Mouse (Mus musculus) left cerebral cortex, adult 18-20 months (tissue): ENCODE data around the gene Dmgdh. TPM values are rescaled to one million over a fixed set of nuclear protein-coding genes. Genes with fewer than 3 reads are reported as not detected.
A peak's percentile ranks its signal among the peaks of the same experiment; 100 is the strongest.

Experiments
- DNase-seq, 2 experiments: peaks; one replicate each; pipeline ENCODE4 v3.0.0; 2021 to 2022; ENCODE audit warnings: low spot score in 2 of 2, mixed read lengths in 1 of 2
- long read RNA-seq, 2 experiments: library from polyadenylated mRNA; stranded (forward); transcript quantifications; one replicate each; pipeline ENCODE4 v2.0.0; 2021
- total RNA-seq, 2 experiments: library from RNA; stranded (reverse); gene quantifications; 2 replicates each; pipeline ENCODE4 v1.2.3; 2021

Dmgdh gene
- under 1 TPM; 0.58 to 0.59 TPM for total RNA-seq
- long read RNA-seq, experiment 1, partial matches to known transcripts, result 1 of 3 reads
- long read RNA-seq, experiment 1, other reads (novel, unspliced or antisense), result 1 of 3 reads
- long read RNA-seq, experiment 2, partial matches to known transcripts, result 0 of 1 reads
- long read RNA-seq, experiment 2, other reads (novel, unspliced or antisense), result 1 of 1 reads

- no peak for DNase-seq
Measured at GRCm38 (mm10) chr13:93674131-93674561, at the start of gene Dmgdh, which contains the start of gene Bhmt2. Dmgdh (plus strand) TSS chr13:93674433. Bhmt2 (minus strand) TSS chr13:93674302.

DNA sequence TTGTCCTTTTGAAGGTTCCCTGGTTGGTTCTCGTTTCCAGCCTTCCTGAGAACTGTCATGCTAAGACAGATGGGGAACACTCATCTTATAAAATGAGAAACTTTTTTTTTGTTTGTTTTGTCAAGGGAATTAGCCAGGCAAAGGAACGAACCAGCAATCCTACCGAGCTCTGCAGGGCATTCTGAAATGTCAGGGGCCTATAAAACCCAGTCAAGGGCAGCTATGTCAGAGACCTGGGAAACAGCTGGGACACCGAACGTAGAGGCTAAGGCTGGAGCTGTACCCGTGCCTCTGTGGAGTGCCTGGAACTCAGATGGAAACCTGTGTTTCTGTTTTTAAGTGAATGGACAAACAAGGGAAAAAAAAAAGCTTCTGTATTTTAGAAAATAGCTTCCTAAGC, 45.4 kb upstream of the Dmgdh start:
- DNase-seq, result no peak

DNA sequence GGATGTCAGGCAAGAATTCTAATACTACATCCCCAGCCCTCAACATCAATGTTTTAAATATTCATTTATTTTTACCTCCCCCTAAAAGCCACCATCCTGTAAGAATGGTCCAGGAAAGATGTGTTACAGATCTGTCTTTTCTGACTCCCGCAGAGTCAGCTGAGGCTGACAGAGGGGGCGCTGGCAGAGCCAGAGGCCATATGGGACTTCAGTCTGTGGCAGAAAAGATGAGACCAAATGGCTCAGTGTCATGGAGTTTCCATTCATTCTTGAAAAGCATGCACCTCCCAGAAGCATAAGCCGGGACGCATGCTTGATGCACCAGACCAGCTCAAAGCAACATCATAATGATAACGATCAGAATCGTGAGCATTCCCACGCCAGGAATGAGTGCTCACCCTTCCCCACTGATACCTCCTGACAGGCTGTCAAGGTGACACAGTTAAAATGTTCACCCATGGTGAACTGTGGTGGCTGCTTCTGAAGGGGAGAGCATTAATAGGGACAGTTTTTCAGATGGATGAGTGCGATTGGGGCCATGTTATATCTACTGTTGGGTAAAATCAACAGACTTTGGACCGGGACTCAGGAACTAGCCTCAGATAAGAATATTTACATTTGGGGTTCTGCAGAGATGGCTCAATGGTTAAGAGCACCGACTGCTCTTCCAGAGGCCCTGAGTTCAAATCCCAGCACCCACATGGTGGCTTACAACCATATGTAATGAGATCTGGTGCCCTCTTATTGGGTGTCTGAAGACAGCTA, 43.1 kb upstream of the Dmgdh start:
- DNase-seq, result no peak

GRCm38 (mm10) chr13:93632927-93633326, 41.3 kb upstream of the Dmgdh start:
- no peak for DNase-seq

DNA sequence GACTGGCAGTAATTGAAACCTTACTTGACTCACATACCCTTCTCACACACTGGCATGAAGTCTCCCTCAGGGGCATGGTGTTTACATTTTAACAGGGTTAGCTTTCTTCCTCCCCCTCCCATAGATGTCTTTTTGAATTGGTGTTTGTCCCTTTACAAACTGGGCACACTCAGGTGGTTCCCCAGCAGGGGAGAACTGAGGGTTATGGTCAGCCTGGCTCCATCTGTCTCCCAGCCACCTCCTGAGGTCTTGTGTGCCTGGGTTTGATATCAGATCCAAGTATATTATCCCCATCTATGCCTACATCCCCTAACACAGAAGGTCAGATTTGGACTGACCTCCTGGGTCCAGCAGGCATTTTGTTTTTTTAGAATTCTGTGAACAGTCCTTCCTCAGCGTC, 37.7 kb upstream of the Dmgdh start:
- DNase-seq, result no peak

DNA sequence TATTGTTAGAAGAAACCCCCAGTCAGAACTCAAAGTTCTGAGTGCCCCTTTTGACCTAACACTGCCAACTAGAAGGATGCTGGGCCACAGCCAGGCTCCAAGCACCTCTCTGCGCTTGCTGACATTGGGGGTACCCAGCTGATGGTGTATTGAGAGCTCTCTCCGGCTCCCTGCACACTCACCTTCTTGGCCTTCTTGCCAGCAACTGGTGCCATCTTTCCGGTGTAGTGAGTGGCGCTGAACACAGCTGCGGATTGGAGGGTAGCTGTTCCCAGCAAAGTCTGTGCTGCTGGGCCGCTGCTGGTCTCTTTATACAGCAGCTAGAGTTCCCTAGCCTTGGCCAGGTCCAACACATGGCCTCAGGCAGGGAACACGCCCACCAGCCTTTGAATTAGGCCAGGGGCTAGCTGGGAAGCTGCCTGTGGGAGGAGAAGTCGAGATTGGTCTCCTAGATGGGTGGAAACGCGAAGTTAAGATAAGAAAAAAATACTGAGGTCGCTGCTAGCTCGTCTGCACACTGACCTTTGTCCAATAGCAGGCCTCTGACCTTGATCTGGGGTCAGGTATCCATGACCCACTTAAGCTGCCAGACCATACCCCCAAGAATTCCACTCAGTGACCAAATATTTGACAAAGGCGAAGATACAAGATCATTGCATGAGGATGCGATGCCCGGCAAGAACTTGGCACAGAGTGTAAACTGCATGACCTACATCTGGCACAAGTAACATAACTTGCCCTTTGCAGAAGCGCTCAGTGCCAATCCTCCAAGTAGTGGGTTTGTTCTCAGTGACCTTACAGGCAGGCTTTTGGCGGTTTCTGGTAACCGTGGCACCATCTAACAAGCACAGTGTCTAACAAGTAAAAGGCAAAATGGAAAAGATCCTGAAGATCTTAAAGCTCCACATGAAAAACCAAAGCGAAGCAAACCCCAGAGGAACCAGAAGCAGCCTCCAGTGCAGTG, 36.7 kb upstream of the Dmgdh start, which contains the start of gene Bhmt:
Gene Bhmt (minus strand): TSS at position 680 of the 964 bp plus-strand sequence.
- DNase-seq, result no peak

- DNase-seq, result no peak
Measured at GRCm38 (mm10) chr13:93639636-93640035, 34.6 kb upstream of the Dmgdh start.

DNA sequence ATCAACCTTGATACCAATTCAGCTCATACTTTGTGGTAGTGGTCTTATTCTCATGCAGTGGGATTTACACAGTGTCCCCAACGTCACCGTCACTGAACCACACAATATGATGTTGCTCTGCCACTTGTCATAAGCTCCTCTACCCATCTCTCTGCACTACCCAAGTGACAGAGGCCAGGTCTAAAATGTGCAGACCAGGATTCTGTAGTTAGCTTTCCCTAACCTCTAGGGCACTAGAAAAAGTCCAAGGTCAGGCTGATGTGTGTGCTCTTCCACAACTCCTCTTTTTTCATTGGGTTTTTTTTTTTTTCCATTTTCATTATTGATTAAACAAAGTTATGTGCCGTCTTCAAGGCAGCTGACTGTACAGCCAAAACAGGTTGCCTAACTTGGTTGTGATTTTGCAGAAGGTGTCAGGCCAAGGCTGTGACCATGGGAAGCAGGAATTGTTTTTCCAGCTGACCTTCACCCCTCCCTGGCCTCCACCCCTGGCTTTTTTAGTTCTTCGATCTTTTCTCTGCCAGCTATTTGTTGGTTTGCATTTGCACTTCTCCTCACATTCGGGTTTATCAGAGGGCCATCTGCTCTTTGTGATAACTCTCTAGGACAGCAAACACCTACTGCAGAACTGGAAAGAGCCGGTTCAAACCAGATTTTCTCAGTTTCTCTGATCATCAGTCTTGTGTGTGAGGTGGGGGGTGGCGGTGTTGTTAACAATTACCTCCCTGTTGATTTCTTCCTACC, 25.7 kb upstream of the Dmgdh start:
- no peak for DNase-seq

DNA sequence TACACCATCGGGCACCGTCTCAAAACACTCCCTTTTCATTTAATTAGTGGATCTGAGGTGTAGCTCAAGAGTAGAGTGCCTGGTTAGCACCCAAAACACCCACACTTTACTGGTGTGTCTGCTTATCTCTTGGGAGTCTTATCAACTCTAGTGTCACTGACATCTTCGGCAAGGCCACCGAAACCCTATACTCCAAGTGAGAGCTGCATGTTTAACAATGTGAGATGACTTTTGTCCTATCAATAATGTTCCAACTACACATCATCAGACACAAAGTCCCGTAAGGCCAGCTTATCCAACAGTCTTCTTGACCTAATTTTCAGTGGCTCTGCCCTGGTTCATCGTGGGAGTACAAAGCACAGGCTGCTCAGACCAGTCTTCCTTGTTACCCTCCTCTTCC, 20.9 kb upstream of the Dmgdh start:
- no peak for DNase-seq

DNA sequence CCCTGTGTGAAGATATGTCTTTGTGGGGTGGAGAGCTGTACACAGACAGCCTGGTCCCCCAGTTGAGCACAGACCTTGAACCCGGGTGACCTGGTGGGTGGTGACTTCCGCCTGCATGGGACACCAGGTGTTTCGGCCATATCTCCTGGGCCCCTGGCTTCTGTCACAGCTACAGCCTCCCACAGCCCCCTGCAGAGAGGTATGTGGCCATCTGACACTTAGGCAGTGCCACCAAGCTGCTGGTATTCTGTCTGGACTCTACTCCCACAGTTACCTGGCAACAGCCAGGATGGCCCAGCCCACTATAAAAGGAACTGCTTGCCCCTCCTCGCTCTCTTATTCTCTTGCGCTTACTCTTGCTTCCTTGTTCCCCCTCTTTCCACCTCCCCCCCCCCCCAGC, 16.3 kb upstream of the Dmgdh start:
- DNase-seq, result no peak

DNA sequence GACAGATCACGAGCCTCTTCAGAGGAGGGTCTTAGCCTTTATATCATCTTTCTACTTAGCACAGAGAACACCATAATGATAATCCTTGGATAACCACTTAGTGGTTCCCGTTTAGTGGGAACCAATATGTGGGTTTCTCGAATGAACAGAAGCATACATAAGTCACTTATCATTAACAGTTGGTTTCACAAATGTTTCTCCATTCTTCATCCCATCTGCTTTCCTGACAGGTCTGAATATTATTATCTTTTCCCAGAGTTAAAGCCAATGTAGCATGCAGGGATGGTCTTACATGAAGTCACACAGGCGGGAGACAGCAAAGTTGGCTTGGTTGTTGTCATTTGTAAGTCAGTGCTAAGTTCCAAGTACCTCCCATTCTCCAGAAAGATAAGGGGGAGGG, 6.6 kb upstream of the Dmgdh start:
- no peak for DNase-seq

DNA sequence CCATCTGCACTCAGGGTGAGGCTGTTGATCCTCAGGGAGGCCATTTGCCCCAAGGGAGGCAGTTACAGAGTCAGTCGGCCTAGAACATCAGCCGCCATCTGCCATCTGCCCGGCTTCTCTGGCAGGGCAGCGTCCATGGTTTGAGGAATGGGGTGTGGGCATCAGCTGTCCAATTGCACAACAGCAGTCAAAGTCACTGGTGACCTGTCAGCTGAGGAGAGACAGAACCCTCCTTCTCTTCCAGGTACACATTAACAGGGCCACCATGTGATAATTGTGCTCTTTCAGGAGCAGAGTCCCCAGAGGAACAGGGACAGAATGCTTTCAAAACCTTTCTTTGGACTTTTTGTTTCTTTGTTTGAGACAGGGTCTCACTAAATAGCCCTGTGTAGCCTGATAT, 1.9 kb upstream of the Dmgdh start:
- no peak for DNase-seq

DNA sequence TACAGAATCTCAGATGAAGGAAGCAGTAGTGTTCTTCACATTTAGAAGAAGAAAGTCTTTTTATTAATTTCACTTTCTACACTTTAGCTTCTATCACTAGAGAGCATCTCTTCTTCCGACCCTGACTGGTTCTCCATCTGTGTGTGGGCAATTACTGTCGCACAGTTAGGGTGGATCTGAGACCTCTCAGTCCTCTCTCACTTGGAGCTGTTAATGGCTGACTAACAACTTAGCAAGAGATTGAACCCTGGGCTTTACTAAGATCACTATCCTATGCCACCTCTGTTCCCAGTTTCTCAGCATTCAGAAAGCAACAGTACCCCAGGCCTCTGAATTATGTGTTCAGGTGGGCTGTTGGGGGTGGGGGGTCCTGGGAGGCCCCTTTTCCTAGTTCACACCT, 937 bp upstream of the Dmgdh start:
- DNase-seq, result no peak

DNA sequence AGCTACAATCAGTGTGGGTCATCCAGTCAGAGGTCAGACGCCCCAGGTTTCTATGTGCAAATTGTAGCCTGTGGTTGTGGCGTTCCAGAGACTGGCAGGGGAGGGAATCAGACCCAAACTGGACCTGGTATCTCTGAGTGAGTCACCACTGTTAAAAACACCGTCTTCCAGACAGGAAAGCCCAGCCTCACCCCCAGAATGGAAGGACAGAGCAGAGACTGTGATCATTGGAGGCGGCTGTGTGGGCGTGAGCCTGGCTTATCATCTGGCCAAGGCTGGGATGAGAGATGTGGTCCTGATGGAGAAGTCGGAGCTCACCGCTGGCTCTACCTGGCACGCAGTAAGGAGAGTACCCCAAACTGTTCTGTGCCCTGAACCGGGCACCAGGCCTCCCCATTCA, 2.6 kb downstream of the Dmgdh start:
- peak; percentile 46 to 59 for DNase-seq

GRCm38 (mm10) chr13:93683336-93683735, 9.1 kb downstream of the Dmgdh start:
- no peak for DNase-seq

DNA sequence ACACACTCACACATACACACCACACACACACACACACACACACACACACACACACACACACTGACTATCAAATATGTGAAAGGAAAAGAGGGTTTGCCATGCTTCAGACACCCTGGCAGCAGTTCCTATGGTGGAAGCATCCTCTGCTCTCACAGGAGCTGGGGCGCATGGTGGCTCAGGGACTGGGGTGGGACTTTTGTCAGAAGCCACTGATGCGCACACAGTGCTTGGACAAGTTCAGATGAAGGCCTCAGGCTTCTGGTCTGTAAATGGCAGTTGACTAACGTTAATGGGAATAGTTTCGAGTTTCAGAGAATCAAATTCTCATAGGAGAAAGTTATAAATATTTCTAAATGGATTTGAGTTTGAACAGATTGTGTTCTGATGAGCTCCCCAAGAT, 11.0 kb downstream of the Dmgdh start:
- no peak for DNase-seq

- DNase-seq, result no peak
Measured at GRCm38 (mm10) chr13:93687321-93687720, 13.1 kb downstream of the Dmgdh start.

DNA sequence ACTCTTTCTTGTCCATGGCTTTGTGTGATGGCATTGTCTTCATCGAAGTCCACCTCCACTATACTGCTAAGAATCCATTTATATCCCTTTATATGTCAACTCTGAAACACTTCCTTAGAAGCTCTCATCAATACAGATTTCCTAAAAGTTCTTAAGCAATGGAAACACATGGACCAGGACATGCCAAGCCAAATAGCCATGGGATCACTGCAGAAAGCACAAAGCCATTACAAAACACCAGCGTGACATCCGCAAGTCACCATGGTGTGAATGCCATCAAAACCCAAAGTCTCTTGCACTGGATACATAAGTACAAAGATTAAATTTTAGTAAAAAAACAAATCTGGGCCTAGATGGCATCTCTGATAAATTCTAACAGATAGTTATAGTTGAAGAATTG, 15.3 kb downstream of the Dmgdh start:
- DNase-seq, result no peak

DNA sequence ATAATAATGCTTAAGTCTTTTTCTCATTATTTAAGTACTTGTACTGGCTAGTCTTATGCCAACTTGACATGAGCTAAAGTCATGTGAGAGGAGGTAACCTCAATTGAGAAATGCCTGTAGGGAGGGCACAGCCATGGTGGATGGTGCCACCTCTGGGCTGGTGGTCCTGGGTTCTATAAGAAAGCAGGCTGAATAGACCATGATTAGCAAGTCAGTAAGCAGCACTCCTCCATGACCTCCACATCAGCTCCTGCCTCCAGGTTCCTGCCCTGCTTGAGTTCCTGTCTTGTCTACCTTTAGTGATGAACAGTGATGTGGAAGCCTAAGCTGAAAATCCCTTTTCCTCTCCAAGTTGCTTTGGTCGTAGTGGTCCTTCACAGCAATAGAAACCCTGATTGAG, 16.6 kb downstream of the Dmgdh start:
- DNase-seq, result no peak

DNA sequence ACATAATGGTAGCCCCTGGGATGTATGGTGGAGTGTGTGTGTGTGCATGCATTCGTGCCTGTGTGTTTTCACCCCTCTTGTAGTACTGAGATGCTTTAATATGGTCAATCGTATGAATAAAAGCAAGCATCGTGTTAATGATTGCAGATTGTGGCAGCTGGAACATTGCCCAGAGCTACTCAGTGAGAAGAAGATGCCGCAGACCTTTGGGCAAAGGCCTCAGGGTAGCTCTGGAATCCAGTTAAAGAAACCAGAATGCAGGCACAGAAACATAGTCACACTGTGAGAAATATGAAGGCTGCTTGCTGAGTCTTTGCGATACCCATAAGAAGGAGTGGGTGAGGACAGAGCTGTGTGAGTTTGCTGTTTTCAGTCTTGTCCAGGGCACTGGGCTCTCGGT, 24.6 kb downstream of the Dmgdh start:
- DNase-seq, result no peak

- DNase-seq, result no peak
Measured at GRCm38 (mm10) chr13:93705697-93706096, 31.5 kb downstream of the Dmgdh start.
